Mouse (Mus musculus) ES-Bruce4 (cell line): ENCODE results near the gene Cabin1. TPM values are rescaled to one million over a fixed set of nuclear protein-coding genes. Genes with fewer than 3 reads are reported as not detected.

Experiments used
- H3K27ac ChIP-seq: 2 replicates; pipeline ENCODE4 v1.5.1; 2012; ENCODE audit warnings: low read length, inconsistent platforms; ENCODE audit not compliant: insufficient read depth
- H3K27me3 ChIP-seq: 2 replicates; pipeline ENCODE4 v1.6.1; 2012; ENCODE audit warnings: mild to moderate bottlenecking, low read length, inconsistent platforms; ENCODE audit not compliant: control insufficient read depth, poor library complexity, insufficient read depth, severe bottlenecking
- H3K36me3 ChIP-seq: 2 replicates; pipeline ENCODE4 v1.6.1; 2012; ENCODE audit warnings: inconsistent platforms, mild to moderate bottlenecking, low read length, moderate library complexity; ENCODE audit not compliant: control insufficient read depth, poor library complexity, insufficient read depth, severe bottlenecking
- H3K4me1 ChIP-seq: one replicate; pipeline ENCODE4 v1.8.1; 2011; ENCODE audit warnings: low read length; ENCODE audit not compliant: control insufficient read depth, insufficient read depth
- H3K4me3 ChIP-seq: 2 replicates; pipeline ENCODE4 v1.5.1; 2011; ENCODE audit warnings: low read depth, mild to moderate bottlenecking, low read length
- H3K9ac ChIP-seq: 2 replicates; pipeline ENCODE4 v1.6.1; 2012; ENCODE audit warnings: low read depth, mild to moderate bottlenecking, inconsistent platforms; ENCODE audit not compliant: poor library complexity, severe bottlenecking
- H3K9me3 ChIP-seq: replicated peaks from 2 replicates; pipeline ENCODE4 v1.6.1; 2012; ENCODE audit warnings: mild to moderate bottlenecking, low read length, inconsistent platforms; ENCODE audit not compliant: control insufficient read depth, poor library complexity, insufficient read depth, severe bottlenecking
- CTCF ChIP-seq: IDR thresholded peaks from one replicate; pipeline ENCODE4 v1.8.1; 2011; ENCODE audit warnings: low read depth, low read length
- EP300 ChIP-seq: IDR thresholded peaks from 2 replicates; pipeline ENCODE4 v1.6.1; 2011; ENCODE audit warnings: low read depth, low read length; ENCODE audit not compliant: insufficient read depth
- POLR2A ChIP-seq: IDR thresholded peaks from one replicate; pipeline ENCODE4 v1.8.1; 2011; ENCODE audit warnings: low read length; ENCODE audit not compliant: insufficient read depth
- polyA plus RNA-seq: library from polyadenylated mRNA; stranded (reverse); fragments of >200 nt; gene quantifications from 2 replicates; pipeline ENCODE4 v1.2.4, GENCODE M21; 2011; ENCODE audit warnings: low read depth; ENCODE audit not compliant: missing spikeins, insufficient read depth, insufficient read length

Cabin1 gene
- polyA plus RNA-seq, 1 experiment: 41.5 TPM

DNA sequence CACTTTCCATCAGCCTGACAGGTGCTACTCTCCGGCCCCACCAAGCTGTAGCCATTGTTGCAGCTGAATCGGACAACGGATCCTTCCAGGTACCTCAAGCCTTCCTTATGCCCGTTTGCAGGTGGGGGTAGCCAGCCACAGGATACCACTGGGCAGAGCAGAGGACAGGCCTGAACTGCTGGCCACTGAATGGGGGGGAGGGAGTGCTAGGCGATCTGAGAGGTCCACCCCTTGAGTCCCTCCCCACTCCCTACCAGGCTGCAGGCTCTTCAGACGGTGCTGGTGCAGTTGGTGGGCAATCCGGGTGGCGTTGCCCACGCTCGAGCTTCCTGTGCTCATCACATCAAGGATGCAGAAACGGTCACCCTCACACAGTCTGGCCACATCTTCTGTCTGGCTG lies 126.4 kb downstream of the Cabin1 start:
- Histone ChIP-seq H3K9ac (no peak overlapping the region), H3K27ac (no peak overlapping the region), H3K4me1 (peaks cover 10% of the 10 kb centered on the region), H3K36me3 (no peaks in the 10 kb centered on the region), H3K27me3 (no peaks in the 10 kb centered on the region), H3K4me3 (no peak overlapping the region), H3K9me3 (no peaks in the 10 kb centered on the region)
- no peak for TF ChIP-seq CTCF
- no peak for TF ChIP-seq POLR2A
- TF ChIP-seq EP300: no peak

DNA sequence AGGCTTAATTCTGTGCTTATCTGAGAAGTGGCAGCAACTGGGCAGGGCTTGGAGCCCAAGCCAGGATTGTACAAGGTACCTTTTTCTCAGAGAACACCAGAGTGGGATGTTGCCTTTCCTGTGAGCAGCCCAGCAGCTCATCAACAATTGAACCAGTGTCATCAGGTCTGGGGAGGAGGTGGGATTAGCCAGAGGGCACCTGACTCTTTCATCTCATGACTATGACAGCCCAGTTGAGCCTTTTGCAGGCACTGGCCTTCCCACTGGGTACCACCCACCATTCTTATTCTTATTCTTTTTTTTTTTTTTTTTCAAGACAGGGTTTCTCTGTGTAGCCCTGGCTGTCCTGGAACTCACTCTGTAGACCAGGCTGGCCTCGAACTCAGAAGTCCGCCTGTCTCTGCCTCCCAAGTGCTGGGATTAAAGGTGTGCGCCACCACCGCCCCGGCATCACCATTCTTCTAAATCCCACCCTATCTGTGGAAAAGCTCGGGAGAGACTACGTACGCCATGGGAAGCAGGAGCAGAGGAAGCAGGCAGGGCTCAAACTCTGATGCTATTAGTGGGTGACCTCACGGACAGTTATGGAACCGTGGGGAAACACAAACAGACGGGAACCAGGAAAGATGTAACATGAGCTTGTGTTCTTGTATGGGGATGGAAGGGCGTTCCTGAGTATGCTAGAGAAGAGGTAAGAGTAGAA lies 127.9 kb downstream of the Cabin1 start:
- H3K36me3 ChIP-seq: no peaks in the 10 kb centered on the region
- H3K4me3 ChIP-seq: no peak overlapping the region
- H3K27ac ChIP-seq: peak overlapping the region; percentile 92
- TF ChIP-seq POLR2A (no peak), EP300 (peak; percentile 82)
- no peaks in the 10 kb centered on the region for H3K9me3 ChIP-seq
- no peaks in the 10 kb centered on the region for H3K27me3 ChIP-seq
- H3K4me1 ChIP-seq: peaks cover 4% of the 10 kb centered on the region
- no peak overlapping the region for H3K9ac ChIP-seq

DNA sequence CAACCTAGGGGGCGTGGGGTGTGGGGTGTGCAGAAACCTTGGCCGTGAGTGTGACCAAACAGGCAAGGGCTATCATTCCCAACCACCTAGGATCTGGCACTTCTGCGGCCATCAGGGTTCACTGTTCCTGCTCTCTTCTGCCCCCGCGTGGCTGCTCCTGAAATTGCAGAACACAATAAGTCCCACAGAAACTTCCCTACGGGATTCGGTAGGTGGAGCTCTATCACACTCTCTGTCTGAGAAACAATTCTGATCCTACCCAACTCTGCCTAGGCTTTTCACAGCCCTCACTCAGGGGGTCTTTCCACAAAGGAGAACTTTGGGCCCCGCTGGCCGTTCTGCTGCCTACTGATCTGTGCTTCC lies 128.5 kb downstream of the Cabin1 start:
- H3K4me3 ChIP-seq: peak overlapping the region; percentile 21; the same call in 1 of the 2 replicates
- H3K27me3 ChIP-seq: no peaks in the 10 kb centered on the region
- H3K9ac ChIP-seq: no peak overlapping the region
- H3K27ac ChIP-seq: peak overlapping the region; percentile 92
- peaks cover 4% of the 10 kb centered on the region for H3K4me1 ChIP-seq
- TF ChIP-seq EP300: no peak
- TF ChIP-seq CTCF: peak; percentile 97
- H3K36me3 ChIP-seq: no peaks in the 10 kb centered on the region
- no peaks in the 10 kb centered on the region for H3K9me3 ChIP-seq

DNA sequence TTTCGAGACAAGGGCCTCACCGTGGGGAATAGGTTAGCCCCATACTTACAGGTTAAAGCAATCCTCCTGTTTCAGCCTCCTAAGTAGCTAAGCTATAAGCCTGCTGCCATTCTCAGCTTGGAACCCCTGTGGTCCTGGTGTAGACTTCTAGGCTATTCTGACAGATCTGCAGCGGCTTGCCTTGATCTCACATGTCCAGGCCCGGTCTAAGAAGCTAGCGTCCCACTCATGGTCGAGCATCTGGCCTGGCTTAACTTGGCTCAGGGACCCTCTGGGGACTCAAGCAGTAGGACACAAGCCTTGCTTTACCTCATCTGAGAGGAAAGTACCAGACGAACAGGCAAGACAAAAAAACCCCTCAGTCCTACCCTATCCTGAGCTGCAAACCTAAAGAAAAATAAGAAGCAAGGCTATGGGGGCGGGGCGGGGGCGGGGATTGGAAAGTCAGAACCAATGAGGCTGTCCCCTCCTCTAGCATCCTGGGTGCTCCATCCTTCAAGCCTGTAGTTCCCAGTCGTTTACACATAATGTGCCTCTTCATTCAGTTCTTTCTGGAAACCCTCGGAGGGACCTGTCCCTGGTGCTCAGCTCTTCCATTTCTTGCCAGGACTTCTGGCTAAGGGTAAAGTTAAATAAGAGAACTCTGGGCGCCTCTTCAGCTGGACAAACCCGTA lies 129.0 kb downstream of the Cabin1 start:
- H3K4me1 ChIP-seq: peaks cover 4% of the 10 kb centered on the region
- H3K27me3 ChIP-seq: no peaks in the 10 kb centered on the region
- H3K9ac ChIP-seq: no peak overlapping the region
- no peaks in the 10 kb centered on the region for H3K9me3 ChIP-seq
- peak overlapping the region; percentile 32 for H3K4me3 ChIP-seq
- peak overlapping the region; percentile 32 for H3K27ac ChIP-seq
- no peak for TF ChIP-seq CTCF
- no peak for TF ChIP-seq EP300
- TF ChIP-seq POLR2A: no peak
- H3K36me3 ChIP-seq: no peaks in the 10 kb centered on the region

DNA sequence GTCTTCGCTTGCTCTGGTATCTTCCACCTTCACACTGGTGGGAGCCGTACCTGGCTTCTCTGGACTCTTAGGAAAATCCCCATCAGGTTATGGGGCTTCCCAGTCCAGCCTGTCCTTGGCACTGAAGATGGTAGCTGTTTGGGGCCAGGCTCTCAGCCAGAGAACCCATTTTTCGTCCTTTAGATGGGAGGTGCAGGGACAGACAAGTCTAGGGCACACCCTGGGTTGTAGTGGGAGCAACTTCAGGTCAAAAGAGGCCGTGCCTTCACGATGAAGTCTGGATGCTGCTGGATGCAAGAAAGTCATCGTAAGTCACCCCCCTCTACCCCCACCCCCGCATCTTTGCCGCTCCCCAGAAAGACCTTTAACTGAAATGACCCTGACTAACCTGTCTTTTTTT lies 129.5 kb downstream of the Cabin1 start:
- TF ChIP-seq POLR2A (no peak), EP300 (no peak), CTCF (no peak)
- Histone ChIP-seq H3K27me3 (no peaks in the 10 kb centered on the region), H3K4me3 (no peak overlapping the region), H3K36me3 (no peaks in the 10 kb centered on the region), H3K4me1 (peaks cover 4% of the 10 kb centered on the region), H3K9me3 (no peaks in the 10 kb centered on the region), H3K27ac (no peak overlapping the region), H3K9ac (no peak overlapping the region)

DNA sequence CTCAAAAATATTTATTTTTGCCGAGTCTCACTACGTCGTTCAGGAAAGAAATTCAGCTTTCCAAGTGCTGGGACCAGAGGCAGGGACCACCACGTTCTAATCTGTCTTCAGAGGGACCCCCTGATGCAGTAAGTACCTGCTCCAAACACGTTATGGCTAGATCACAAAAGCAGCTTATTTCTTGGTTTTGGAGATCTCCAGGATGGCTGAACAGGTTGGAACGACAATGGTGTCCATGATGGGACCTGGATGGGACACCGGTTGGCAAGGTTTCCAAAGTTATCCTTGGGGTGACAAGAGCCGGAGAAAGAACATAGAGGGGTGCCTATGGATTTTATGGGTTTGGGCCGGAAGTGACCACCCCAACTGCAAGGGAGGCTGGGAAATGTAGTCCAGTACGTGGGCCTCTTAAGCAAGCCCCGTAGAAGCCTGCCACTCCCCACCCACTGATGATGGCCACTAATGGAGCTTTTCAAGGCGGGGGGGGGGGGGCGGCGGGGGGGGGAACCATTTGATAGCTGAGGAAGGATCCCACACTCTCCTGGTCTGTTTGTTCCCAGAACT lies 130.5 kb downstream of the Cabin1 start:
- Histone ChIP-seq H3K9ac (no peak overlapping the region), H3K4me3 (no peak overlapping the region), H3K4me1 (peaks cover 4% of the 10 kb centered on the region), H3K9me3 (no peaks in the 10 kb centered on the region), H3K27me3 (no peaks in the 10 kb centered on the region), H3K36me3 (no peaks in the 10 kb centered on the region), H3K27ac (no peak overlapping the region)
- TF ChIP-seq EP300: no peak
- no peak for TF ChIP-seq CTCF
- no peak for TF ChIP-seq POLR2A
